Mouse (Mus musculus): ENCODE data around the gene Chkb.
"Not testable (repeated sequence)": the region's sequence is repeated elsewhere in the genome, so short reads cannot be mapped to it uniquely, and the experiment has no call there.

Chkb gene

GRCm38 (mm10) chr15:89452906-89453864 lies 23.5 kb upstream of the Chkb start:
- DNase-seq = peak; percentile 62

- DNase-seq = no peak
Observed at GRCm38 (mm10) chr15:89442486-89443070, 12.9 kb upstream of the Chkb start.

- DNase-seq = no peak
Observed at GRCm38 (mm10) chr15:89435878-89436277, 6.2 kb upstream of the Chkb start.

- DNase-seq = no peak
Observed at GRCm38 (mm10) chr15:89434136-89434535, 4.4 kb upstream of the Chkb start.

GRCm38 (mm10) chr15:89432946-89433345 lies 3.2 kb upstream of the Chkb start:
- DNase-seq = no peak

GRCm38 (mm10) chr15:89431806-89432205 lies 2.1 kb upstream of the Chkb start:
- no peak for DNase-seq

- no peak for DNase-seq
Observed at GRCm38 (mm10) chr15:89431271-89431670, 1.6 kb upstream of the Chkb start.

- not testable (repeated sequence) for DNase-seq
Observed at GRCm38 (mm10) chr15:89430771-89431170, 1.1 kb upstream of the Chkb start.

GRCm38 (mm10) chr15:89430341-89430740 lies 633 bp upstream of the Chkb start:
- DNase-seq = peak; percentile 27

GRCm38 (mm10) chr15:89428821-89429351 lies 822 bp downstream of the Chkb start:
- no peak for DNase-seq

- DNase-seq = no peak
Observed at GRCm38 (mm10) chr15:89428136-89428790, 1.4 kb downstream of the Chkb start.

- DNase-seq = no peak
Observed at GRCm38 (mm10) chr15:89426716-89427115, 3.0 kb downstream of the Chkb start.

GRCm38 (mm10) chr15:89425711-89426121 lies 4.0 kb downstream of the Chkb start, which contains the start of gene Cpt1b:
Gene Cpt1b, minus strand, starts transcription at chr15:89425863.
- DNase-seq = no peak

GRCm38 (mm10) chr15:89424621-89425020 lies 5.1 kb downstream of the Chkb start:
- no peak for DNase-seq

GRCm38 (mm10) chr15:89421938-89422337 lies 7.8 kb downstream of the Chkb start:
- no peak for DNase-seq

- DNase-seq = no peak
Observed at GRCm38 (mm10) chr15:89415282-89415681, 14.4 kb downstream of the Chkb start.

GRCm38 (mm10) chr15:89410118-89410517 lies 19.6 kb downstream of the Chkb start, which contains the start of gene Syce3:
Gene Syce3, minus strand, starts transcription at chr15:89410503.
- DNase-seq = no peak

- no peak for DNase-seq
Observed at GRCm38 (mm10) chr15:89406691-89407090, 23.0 kb downstream of the Chkb start.

GRCm38 (mm10) chr15:89404831-89405623 lies 24.7 kb downstream of the Chkb start:
- no peak for DNase-seq

GRCm38 (mm10) chr15:89402471-89402870 lies 27.2 kb downstream of the Chkb start:
- no peak for DNase-seq

- DNase-seq = no peak
Observed at GRCm38 (mm10) chr15:89399716-89400115, 30.0 kb downstream of the Chkb start.

- DNase-seq = no peak
Observed at GRCm38 (mm10) chr15:89398146-89398545, 31.6 kb downstream of the Chkb start.

Data from thymus, postnatal 14 days (tissue).